Mouse (Mus musculus) fat pad, adult 2 months (tissue): ENCODE results near the gene Pcbd1.
"Not testable (repeated sequence)": the region's sequence is repeated elsewhere in the genome, so short reads cannot be mapped to it uniquely, and the experiment has no call there.

Experiments used
- DNase-seq: peaks from one replicate; pipeline ENCODE4 v3.0.0-alpha.2; 2011; ENCODE audit warnings: low read depth, low spot score; ENCODE audit errors: extremely low read depth

Gene Pcbd1

DNA sequence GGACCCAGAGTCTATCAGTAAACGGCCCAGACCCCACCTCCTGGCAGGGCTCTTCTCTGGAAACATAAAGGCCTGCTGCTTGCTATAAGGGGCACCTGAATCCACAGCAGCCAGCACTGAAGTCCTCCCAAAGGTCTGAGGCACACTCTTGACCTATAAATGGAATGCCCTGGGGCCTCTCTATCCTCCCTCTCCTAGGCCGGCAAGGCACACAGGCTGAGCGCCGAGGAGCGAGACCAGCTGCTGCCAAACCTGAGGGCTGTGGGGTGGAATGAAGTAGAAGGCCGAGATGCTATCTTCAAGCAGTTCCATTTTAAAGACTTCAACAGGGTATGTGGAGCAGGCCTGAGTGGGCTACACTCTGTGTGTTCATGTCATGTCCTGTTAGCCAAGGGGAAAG is 2.7 kb downstream of the Pcbd1 start:
- no peak for DNase-seq

DNA sequence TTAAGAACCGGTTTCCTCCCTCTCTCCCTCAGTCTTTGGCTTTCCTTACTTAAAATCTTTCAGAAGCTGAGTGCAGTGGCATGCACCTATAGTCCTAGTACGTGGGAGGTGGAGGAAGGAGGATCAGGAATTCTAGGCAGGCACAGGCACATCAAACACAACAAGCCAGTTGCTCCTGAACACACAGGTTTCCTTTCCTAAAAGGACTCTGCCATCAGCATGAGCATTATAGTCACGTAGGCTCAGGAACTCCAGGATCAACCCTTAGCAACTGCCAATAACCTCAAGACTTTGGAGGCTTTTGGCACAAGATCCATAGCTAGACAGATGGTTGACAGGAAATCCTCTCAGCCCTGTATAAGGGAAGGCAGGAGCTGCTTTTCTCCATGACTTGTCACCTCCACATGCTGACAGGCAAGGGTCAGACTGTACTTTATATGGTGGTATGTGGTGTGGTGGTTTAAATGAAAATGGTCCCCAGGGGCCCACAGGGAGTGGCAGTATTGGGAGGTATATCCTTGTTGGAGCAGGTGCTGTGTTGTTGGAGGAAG is 14.5 kb downstream of the Pcbd1 start:
- peak; percentile 61 for DNase-seq

GRCm38 (mm10) chr10:61114246-61114720 is 25.2 kb downstream of the Pcbd1 start:
- no peak for DNase-seq

DNA sequence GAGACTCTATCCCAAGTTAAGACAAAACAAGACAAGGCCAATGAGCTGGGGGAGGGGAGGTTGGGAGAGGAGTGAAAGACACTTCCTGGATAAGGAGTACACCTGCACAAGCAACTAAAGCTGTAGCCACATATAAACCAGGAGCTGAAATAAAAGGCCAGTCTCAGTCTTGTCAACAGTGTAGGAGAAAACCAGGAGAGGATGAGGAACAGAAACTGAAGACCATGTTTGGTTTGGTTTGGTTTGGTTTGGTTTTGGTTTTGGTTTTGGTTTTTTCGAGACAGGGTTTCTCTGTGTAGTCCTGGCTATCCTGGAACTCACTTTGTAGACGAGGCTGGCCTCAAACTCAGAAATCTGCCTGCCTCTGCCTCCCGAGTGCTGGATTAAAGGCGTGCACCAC is 32.6 kb downstream of the Pcbd1 start:
- DNase-seq, result not testable (repeated sequence)

DNA sequence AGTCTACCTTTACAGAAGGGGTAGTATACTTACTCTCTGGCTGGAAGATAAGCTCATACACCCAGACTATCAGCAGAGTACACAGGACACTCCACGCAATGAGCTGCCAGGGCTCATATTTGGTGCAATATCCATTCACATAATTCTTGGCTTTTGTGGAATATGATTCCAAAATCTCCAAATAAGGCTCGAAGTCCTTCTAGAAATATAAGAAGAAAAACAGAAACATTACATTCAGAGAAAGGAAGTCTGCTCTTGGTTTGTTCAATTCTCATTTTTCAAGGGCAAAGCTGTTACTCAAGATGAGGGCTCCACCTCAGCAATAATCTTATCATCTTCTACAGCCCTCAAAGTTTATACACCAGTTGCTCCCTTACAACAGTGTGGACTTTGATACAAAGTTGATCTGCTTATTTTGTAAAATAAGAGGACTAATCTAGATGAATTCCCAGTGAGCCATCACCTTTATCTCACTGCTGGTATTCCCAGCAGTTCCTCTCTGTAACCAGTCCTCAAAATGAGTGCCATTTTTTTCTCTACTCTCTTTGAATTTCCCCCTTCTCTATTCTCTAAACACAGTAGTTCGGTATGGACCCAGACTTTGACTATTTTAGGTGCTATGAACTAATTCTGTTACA is 34.3 kb downstream of the Pcbd1 start:
- no peak for DNase-seq

DNA sequence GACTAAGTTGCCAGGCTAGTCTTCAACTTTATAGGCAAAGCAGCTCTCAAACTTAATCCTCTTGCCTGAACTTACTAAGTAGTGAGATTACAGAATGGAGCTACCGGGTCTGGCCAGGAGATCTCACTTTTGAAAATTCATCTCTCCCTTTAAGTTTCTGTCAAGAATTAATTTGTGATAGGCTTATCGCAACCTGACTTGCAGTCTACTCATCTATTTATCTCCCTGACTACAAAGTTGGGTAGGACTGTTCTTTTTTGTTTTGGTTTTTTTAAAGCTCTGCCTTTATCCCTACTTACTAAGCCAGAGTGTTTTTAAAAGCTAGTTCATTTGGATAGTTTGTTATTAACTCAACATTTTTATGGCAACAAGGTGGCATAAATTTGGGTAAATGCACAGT is 35.3 kb downstream of the Pcbd1 start:
- no peak for DNase-seq

- no peak for DNase-seq
These were observed 39.7 kb downstream of the Pcbd1 start for GRCm38 (mm10) chr10:61128701-61129365.

DNA sequence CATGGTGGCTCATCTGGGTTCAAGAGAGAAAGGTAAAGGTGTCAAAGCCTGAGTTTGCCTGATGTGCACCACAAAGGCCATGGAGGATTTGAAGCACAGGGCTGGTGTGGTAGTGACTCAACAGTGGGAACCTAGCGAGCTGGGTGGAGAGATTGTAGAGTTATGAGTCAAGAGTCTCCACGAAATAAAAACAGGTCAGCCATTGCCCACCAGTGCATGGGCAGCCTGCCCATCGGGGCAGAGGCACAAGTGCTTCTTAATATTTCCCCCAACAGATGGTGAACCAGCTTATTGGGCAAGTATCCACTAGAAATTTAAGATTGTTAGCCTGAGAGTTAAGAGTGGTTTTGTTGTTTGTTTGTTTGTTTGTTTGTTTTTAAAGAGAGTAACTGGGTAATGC is 41.8 kb downstream of the Pcbd1 start:
- no peak for DNase-seq

- no peak for DNase-seq
These were observed 44.9 kb downstream of the Pcbd1 start for GRCm38 (mm10) chr10:61134041-61134440.

- DNase-seq, result no peak
These were observed 46.2 kb downstream of the Pcbd1 start for GRCm38 (mm10) chr10:61135226-61135839.

GRCm38 (mm10) chr10:61137567-61137966 is 48.4 kb downstream of the Pcbd1 start:
- DNase-seq, result no peak

GRCm38 (mm10) chr10:61143343-61143742 is 54.2 kb downstream of the Pcbd1 start:
- no peak for DNase-seq
